Mouse (Mus musculus): ENCODE results near the gene Gypa. TPM values are rescaled to one million over a fixed set of nuclear protein-coding genes. Genes with fewer than 3 reads are reported as not detected.

The Gypa gene
- 11.5 and 12.2 TPM in 2 replicates for polyA plus RNA-seq (2014; fragmentation: Nextera tagmentation; extraction: Ambion mirVana)

GRCm38 (mm10) chr8:80493523-80494345, at the start of gene Gypa:
Gene Gypa (plus strand): TSS chr8:80493781.
- no peak within 1 kb of the TSS for H3K27ac ChIP-seq (ENCODE audit: low read depth, low read length)
- peak within 1 kb of the TSS; percentile 72 for H3K4me2 ChIP-seq (ENCODE audit: low read depth)
- H3K27me3 ChIP-seq (ENCODE audit: control insufficient read depth, insufficient read depth, low read length): no peaks in the 10 kb centered on the region
- H3K4me3 ChIP-seq (ENCODE audit: low read depth, low read length): peak within 1 kb of the TSS; percentile 52
- DNase-seq (ENCODE audit: low spot score): no peak
- no peak for ATAC-seq (ENCODE audit: insufficient read depth, low FRiP score, low TSS enrichment)
- H3K4me1 ChIP-seq (ENCODE audit: control insufficient read depth, insufficient read depth, low read length): no peaks in the 10 kb centered on the region
- WGBS: 35% methylated on average over 14 of the region's 14 CpGs
- no peaks in the 10 kb centered on the region for H3K9me3 ChIP-seq (ENCODE audit: control insufficient read depth, low read length)
- peak within 1 kb of the TSS; percentile 52 for H3K9ac ChIP-seq (ENCODE audit: low read length)
- no peaks in the 10 kb centered on the region for H3K36me3 ChIP-seq (ENCODE audit: control insufficient read depth, insufficient read depth, low read length)

- Histone ChIP-seq H3K4me2 (ENCODE audit: low read depth) (no peak overlapping the region), H3K9me3 (ENCODE audit: control insufficient read depth, low read length) (no peaks in the 10 kb centered on the region), H3K4me1 (ENCODE audit: control insufficient read depth, insufficient read depth, low read length) (no peaks in the 10 kb centered on the region), H3K27me3 (ENCODE audit: control insufficient read depth, insufficient read depth, low read length) (no peaks in the 10 kb centered on the region), H3K36me3 (ENCODE audit: control insufficient read depth, insufficient read depth, low read length) (no peaks in the 10 kb centered on the region), H3K4me3 (ENCODE audit: low read depth, low read length) (no peak overlapping the region), H3K9ac (ENCODE audit: low read length) (no peak overlapping the region), H3K27ac (ENCODE audit: low read depth, low read length) (no peak overlapping the region)
- ATAC-seq (ENCODE audit: insufficient read depth, low FRiP score, low TSS enrichment) (no peak), DNase-seq (ENCODE audit: low spot score) (no peak)
- WGBS: 75% methylated on average over 4 of the region's 4 CpGs
Observed at GRCm38 (mm10) chr8:80444534-80445072, 49.0 kb upstream of the Gypa start.

- DNase-seq (ENCODE audit: low spot score) (no peak), ATAC-seq (ENCODE audit: insufficient read depth, low FRiP score, low TSS enrichment) (no peak)
- Histone ChIP-seq H3K4me1 (ENCODE audit: control insufficient read depth, insufficient read depth, low read length) (no peaks in the 10 kb centered on the region), H3K9ac (ENCODE audit: low read length) (no peak overlapping the region), H3K27ac (ENCODE audit: low read depth, low read length) (no peak overlapping the region), H3K27me3 (ENCODE audit: control insufficient read depth, insufficient read depth, low read length) (no peaks in the 10 kb centered on the region), H3K36me3 (ENCODE audit: control insufficient read depth, insufficient read depth, low read length) (no peaks in the 10 kb centered on the region), H3K4me2 (ENCODE audit: low read depth) (no peak overlapping the region), H3K9me3 (ENCODE audit: control insufficient read depth, low read length) (no peaks in the 10 kb centered on the region), H3K4me3 (ENCODE audit: low read depth, low read length) (no peak overlapping the region)
- whole genome bisulfite sequencing: 65% methylated on average over 4 of the region's 4 CpGs
Observed at GRCm38 (mm10) chr8:80447217-80447616, 46.4 kb upstream of the Gypa start.

- Histone ChIP-seq H3K27ac (ENCODE audit: low read depth, low read length) (no peak overlapping the region), H3K9ac (ENCODE audit: low read length) (no peak overlapping the region), H3K4me3 (ENCODE audit: low read depth, low read length) (no peak overlapping the region), H3K9me3 (ENCODE audit: control insufficient read depth, low read length) (no peaks in the 10 kb centered on the region), H3K4me2 (ENCODE audit: low read depth) (no peak overlapping the region), H3K4me1 (ENCODE audit: control insufficient read depth, insufficient read depth, low read length) (no peaks in the 10 kb centered on the region), H3K36me3 (ENCODE audit: control insufficient read depth, insufficient read depth, low read length) (no peaks in the 10 kb centered on the region), H3K27me3 (ENCODE audit: control insufficient read depth, insufficient read depth, low read length) (no peaks in the 10 kb centered on the region)
- WGBS: 54% methylated on average over 19 of the region's 19 CpGs
- ATAC-seq (ENCODE audit: insufficient read depth, low FRiP score, low TSS enrichment) (no peak), DNase-seq (ENCODE audit: low spot score) (peak; percentile 12)
Observed at GRCm38 (mm10) chr8:80451938-80452690, 41.5 kb upstream of the Gypa start.

GRCm38 (mm10) chr8:80463450-80463917, 30.1 kb upstream of the Gypa start:
- ATAC-seq (ENCODE audit: insufficient read depth, low FRiP score, low TSS enrichment): no peak
- no peaks in the 10 kb centered on the region for H3K9me3 ChIP-seq (ENCODE audit: control insufficient read depth, low read length)
- H3K36me3 ChIP-seq (ENCODE audit: control insufficient read depth, insufficient read depth, low read length): no peaks in the 10 kb centered on the region
- no peaks in the 10 kb centered on the region for H3K4me1 ChIP-seq (ENCODE audit: control insufficient read depth, insufficient read depth, low read length)
- H3K27me3 ChIP-seq (ENCODE audit: control insufficient read depth, insufficient read depth, low read length): no peaks in the 10 kb centered on the region
- H3K4me3 ChIP-seq (ENCODE audit: low read depth, low read length): no peak overlapping the region
- no peak for DNase-seq (ENCODE audit: low spot score)
- no peak overlapping the region for H3K4me2 ChIP-seq (ENCODE audit: low read depth)
- H3K9ac ChIP-seq (ENCODE audit: low read length): no peak overlapping the region
- H3K27ac ChIP-seq (ENCODE audit: low read depth, low read length): no peak overlapping the region
- 81% methylated on average over 4 of the region's 4 CpGs for WGBS

- DNase-seq (ENCODE audit: low spot score) (peak; percentile 21), ATAC-seq (ENCODE audit: insufficient read depth, low FRiP score, low TSS enrichment) (no peak)
Observed at GRCm38 (mm10) chr8:80474971-80475370, 18.6 kb upstream of the Gypa start.

GRCm38 (mm10) chr8:80478156-80478555, 15.4 kb upstream of the Gypa start:
- WGBS: 84% methylated on average over 5 of the region's 5 CpGs
- DNase-seq (ENCODE audit: low spot score) (no peak), ATAC-seq (ENCODE audit: insufficient read depth, low FRiP score, low TSS enrichment) (no peak)
- H3K4me1 ChIP-seq (ENCODE audit: control insufficient read depth, insufficient read depth, low read length): no peaks in the 10 kb centered on the region
- H3K4me2 ChIP-seq (ENCODE audit: low read depth): no peak overlapping the region
- no peaks in the 10 kb centered on the region for H3K36me3 ChIP-seq (ENCODE audit: control insufficient read depth, insufficient read depth, low read length)
- H3K9me3 ChIP-seq (ENCODE audit: control insufficient read depth, low read length): no peaks in the 10 kb centered on the region
- H3K9ac ChIP-seq (ENCODE audit: low read length): no peak overlapping the region
- H3K27ac ChIP-seq (ENCODE audit: low read depth, low read length): no peak overlapping the region
- no peaks in the 10 kb centered on the region for H3K27me3 ChIP-seq (ENCODE audit: control insufficient read depth, insufficient read depth, low read length)
- H3K4me3 ChIP-seq (ENCODE audit: low read depth, low read length): no peak overlapping the region

More at GRCm38 (mm10) chr8:80474971-80475370, 18.6 kb upstream of the Gypa start:
- H3K9me3 ChIP-seq (ENCODE audit: control insufficient read depth, low read length): no peaks in the 10 kb centered on the region
- H3K27ac ChIP-seq (ENCODE audit: low read depth, low read length): no peak overlapping the region
- no peaks in the 10 kb centered on the region for H3K36me3 ChIP-seq (ENCODE audit: control insufficient read depth, insufficient read depth, low read length)
- no peaks in the 10 kb centered on the region for H3K27me3 ChIP-seq (ENCODE audit: control insufficient read depth, insufficient read depth, low read length)
- H3K4me3 ChIP-seq (ENCODE audit: low read depth, low read length): no peak overlapping the region
- H3K9ac ChIP-seq (ENCODE audit: low read length): no peak overlapping the region
- no peak overlapping the region for H3K4me2 ChIP-seq (ENCODE audit: low read depth)
- 41% methylated on average over 7 of the region's 7 CpGs for WGBS
- H3K4me1 ChIP-seq (ENCODE audit: control insufficient read depth, insufficient read depth, low read length): no peaks in the 10 kb centered on the region

- H3K36me3 ChIP-seq (ENCODE audit: control insufficient read depth, insufficient read depth, low read length): no peaks in the 10 kb centered on the region
- H3K9me3 ChIP-seq (ENCODE audit: control insufficient read depth, low read length): no peaks in the 10 kb centered on the region
- H3K4me3 ChIP-seq (ENCODE audit: low read depth, low read length): no peak overlapping the region
- no peak for ATAC-seq (ENCODE audit: insufficient read depth, low FRiP score, low TSS enrichment)
- no peaks in the 10 kb centered on the region for H3K27me3 ChIP-seq (ENCODE audit: control insufficient read depth, insufficient read depth, low read length)
- no peak for DNase-seq (ENCODE audit: low spot score)
- H3K9ac ChIP-seq (ENCODE audit: low read length): no peak overlapping the region
- WGBS: 70% methylated on average over 1 of the region's 1 CpGs
- H3K4me2 ChIP-seq (ENCODE audit: low read depth): no peak overlapping the region
- no peak overlapping the region for H3K27ac ChIP-seq (ENCODE audit: low read depth, low read length)
- H3K4me1 ChIP-seq (ENCODE audit: control insufficient read depth, insufficient read depth, low read length): no peaks in the 10 kb centered on the region
Observed at GRCm38 (mm10) chr8:80479129-80479528, 14.5 kb upstream of the Gypa start.
